Mouse (Mus musculus): ENCODE data around the gene Psme4. TPM values are rescaled to one million over a fixed set of nuclear protein-coding genes. Genes with fewer than 3 reads are reported as not detected.
"Not testable (repeated sequence)": the region's sequence is repeated elsewhere in the genome, so short reads cannot be mapped to it uniquely, and the experiment has no call there.

The Psme4 gene
- 69.0 and 70.3 TPM in 2 replicates for total RNA-seq (2021)
- long read RNA-seq, experiment 1, partial matches to known transcripts = 3 of 4 reads
- long read RNA-seq, experiment 1, other reads (novel, unspliced or antisense) = 1 of 4 reads
- long read RNA-seq, experiment 2, partial matches to known transcripts = 11 of 14 reads
- long read RNA-seq, experiment 2, other reads (novel, unspliced or antisense) = 3 of 14 reads

- peak; percentile 99 for DNase-seq
These were observed at the start of gene Psme4 for GRCm38 (mm10) chr11:30771267-30771903. Gene Psme4 (plus strand): TSS chr11:30771726.

GRCm38 (mm10) chr11:30723438-30723837, 48.1 kb upstream of the Psme4 start:
- DNase-seq = no peak

- DNase-seq = no peak
These were observed 40.8 kb upstream of the Psme4 start for GRCm38 (mm10) chr11:30730721-30731120.

- DNase-seq = no peak
These were observed 38.1 kb upstream of the Psme4 start for GRCm38 (mm10) chr11:30733376-30733775.

GRCm38 (mm10) chr11:30743991-30744390, 27.5 kb upstream of the Psme4 start:
- no peak for DNase-seq

GRCm38 (mm10) chr11:30748938-30749337, 22.6 kb upstream of the Psme4 start:
- no peak for DNase-seq

GRCm38 (mm10) chr11:30749587-30749986, 21.9 kb upstream of the Psme4 start:
- DNase-seq = no peak

- DNase-seq = no peak
These were observed 21.3 kb upstream of the Psme4 start for GRCm38 (mm10) chr11:30750039-30750823.

GRCm38 (mm10) chr11:30752956-30753355, 18.6 kb upstream of the Psme4 start:
- DNase-seq = no peak

GRCm38 (mm10) chr11:30754486-30754854, 17.1 kb upstream of the Psme4 start:
- not testable (repeated sequence) for DNase-seq

- DNase-seq = peak; percentile 40
These were observed 16.5 kb upstream of the Psme4 start for GRCm38 (mm10) chr11:30754855-30755530.

GRCm38 (mm10) chr11:30761381-30761780, 10.1 kb upstream of the Psme4 start:
- no peak for DNase-seq

GRCm38 (mm10) chr11:30761891-30762290, 9.6 kb upstream of the Psme4 start:
- DNase-seq = no peak

- DNase-seq = no peak
These were observed 6.5 kb upstream of the Psme4 start for GRCm38 (mm10) chr11:30765076-30765475.

- DNase-seq = no peak
These were observed 709 bp upstream of the Psme4 start for GRCm38 (mm10) chr11:30770817-30771216.

- peak; percentile 77 for DNase-seq
These were observed 517 bp downstream of the Psme4 start for GRCm38 (mm10) chr11:30771904-30772581.

GRCm38 (mm10) chr11:30772777-30773417, 1.4 kb downstream of the Psme4 start:
- DNase-seq = no peak

- DNase-seq = no peak
These were observed 3.1 kb downstream of the Psme4 start for GRCm38 (mm10) chr11:30774638-30775037.

- no peak for DNase-seq
These were observed 6.0 kb downstream of the Psme4 start for GRCm38 (mm10) chr11:30777498-30777897.

GRCm38 (mm10) chr11:30780893-30781292, 9.4 kb downstream of the Psme4 start:
- no peak for DNase-seq

- DNase-seq = no peak
These were observed 10.1 kb downstream of the Psme4 start for GRCm38 (mm10) chr11:30781612-30782011.

- no peak for DNase-seq
These were observed 14.0 kb downstream of the Psme4 start for GRCm38 (mm10) chr11:30785497-30785896.
